Mouse (Mus musculus): ENCODE measurements around the gene Tagln2. TPM values are rescaled to one million over a fixed set of nuclear protein-coding genes. Genes with fewer than 3 reads are reported as not detected.

Gene Tagln2
- total and polyA plus RNA-seq, 3 experiments: 100 to 581 (median 332) TPM

GRCm38 (mm10) chr1:172474196-172474595 is 25.7 kb upstream of the Tagln2 start:
- no peak for TF ChIP-seq GATA1 (IDR thresholded peaks at IDR 0.05; ENCODE audit: low read depth, low read length)
- TF ChIP-seq MXI1 (IDR thresholded peaks at IDR 0.05; ENCODE audit: low read depth, low read length): no peak
- TF ChIP-seq UBTF (IDR thresholded peaks at IDR 0.05; ENCODE audit: borderline replicate concordance, insufficient read depth, low read depth, low read length): no peak
- TF ChIP-seq ZC3H11A (IDR thresholded peaks at IDR 0.05; ENCODE audit: low read depth, low read length): no peak
- no peak for TF ChIP-seq TBP (IDR thresholded peaks at IDR 0.05; ENCODE audit: low read depth, low read length)
- TF ChIP-seq POLR2AphosphoS2 (IDR thresholded peaks at IDR 0.05; ENCODE audit: low read length): no peak
- TF ChIP-seq CHD2 (IDR thresholded peaks at IDR 0.05; ENCODE audit: low read length): no peak
- TF ChIP-seq GABPA (IDR thresholded peaks at IDR 0.05; ENCODE audit: low read depth, low read length): no peak
- TF ChIP-seq ZKSCAN1 (IDR thresholded peaks at IDR 0.05; ENCODE audit: low read depth, low read length): no peak
- Histone ChIP-seq H3K27ac (ENCODE audit: control insufficient read depth, low read depth, low read length) (no peak overlapping the region), H3K9ac (ENCODE audit: control insufficient read depth, low read depth, low read length, poor library complexity, severe bottlenecking) (no peak overlapping the region), H3K4me3 (ENCODE audit: control insufficient read depth in 1 of 2, insufficient read depth in 1 of 2, low read depth in 2 of 2, low read length in 2 of 2) (no peak overlapping the region), H3K79me2 (ENCODE audit: control insufficient read depth, insufficient read depth, low read length, poor library complexity) (no peaks in the 10 kb centered on the region), H3K27me3 (ENCODE audit: control insufficient read depth in 1 of 2, insufficient read depth in 2 of 2, low read length in 2 of 2) (peaks cover 6% of the 10 kb centered on the region in 2 experiments; a peak in 3 of 4 replicates), H3K9me3 (replicated peaks; ENCODE audit: insufficient read depth, low read length) (no peaks in the 10 kb centered on the region), H3K4me1 (ENCODE audit: control insufficient read depth in 1 of 2, insufficient read depth in 2 of 2, low read length in 2 of 2) (peaks cover 0 to 6% of the 10 kb centered on the region in 2 experiments; a peak in 2 of 4 replicates), H3K36me3 (ENCODE audit: control insufficient read depth in 1 of 2, insufficient read depth in 2 of 2, low read length in 2 of 2) (peaks cover 0 to 3% of the 10 kb centered on the region in 2 experiments; a peak in 1 of 4 replicates)
- DNase-seq (ENCODE audit: low read depth, low spot score): no peak

GRCm38 (mm10) chr1:172475054-172475741 is 24.6 kb upstream of the Tagln2 start, which contains the start of gene Slamf9:
TSS of gene Slamf9 (plus strand) at chr1:172475358.
- Histone ChIP-seq H3K9me3 (replicated peaks; ENCODE audit: insufficient read depth, low read length) (no peaks in the 10 kb centered on the region), H3K27me3 (ENCODE audit: control insufficient read depth in 1 of 2, insufficient read depth in 2 of 2, low read length in 2 of 2) (peaks cover 5 to 6% of the 10 kb centered on the region in 2 experiments; a peak in 3 of 4 replicates), H3K36me3 (ENCODE audit: control insufficient read depth in 1 of 2, insufficient read depth in 2 of 2, low read length in 2 of 2) (peaks cover 0 to 3% of the 10 kb centered on the region in 2 experiments; a peak in 1 of 4 replicates), H3K27ac (ENCODE audit: control insufficient read depth, low read depth, low read length) (no peak within 1 kb of the TSS), H3K4me3 (ENCODE audit: control insufficient read depth in 1 of 2, insufficient read depth in 1 of 2, low read depth in 2 of 2, low read length in 2 of 2) (no peak within 1 kb of the TSS), H3K9ac (ENCODE audit: control insufficient read depth, low read depth, low read length, poor library complexity, severe bottlenecking) (no peak within 1 kb of the TSS), H3K79me2 (ENCODE audit: control insufficient read depth, insufficient read depth, low read length, poor library complexity) (no peaks in the 10 kb centered on the region), H3K4me1 (ENCODE audit: control insufficient read depth in 1 of 2, insufficient read depth in 2 of 2, low read length in 2 of 2) (peaks cover 0 to 6% of the 10 kb centered on the region in 2 experiments; a peak in 2 of 4 replicates)
- DNase-seq (ENCODE audit: low read depth, low spot score): peak; percentile 54
- TF ChIP-seq ETS1 (IDR thresholded peaks at IDR 0.05; ENCODE audit: low read depth, low read length) (0 out of 2 replicates have a peak, but pooled peaks have one; percentile 10), EP300 (IDR thresholded peaks at IDR 0.05; ENCODE audit: low read depth in 1 of 2, low read length in 2 of 2) (0 out of 4 replicates have a peak, but pooled peaks of 1 of the 2 experiments have one; percentile 5), CHD1 (IDR thresholded peaks at IDR 0.05; ENCODE audit: low read depth, low read length) (no peak)

- H3K9ac ChIP-seq (ENCODE audit: control insufficient read depth, low read depth, low read length, poor library complexity, severe bottlenecking): no peak overlapping the region
- no peak overlapping the region for H3K27ac ChIP-seq (ENCODE audit: control insufficient read depth, low read depth, low read length)
- TF ChIP-seq USF1 (IDR thresholded peaks at IDR 0.05; ENCODE audit: low read depth, low read length): no peak
- H3K4me3 ChIP-seq (ENCODE audit: control insufficient read depth in 1 of 2, insufficient read depth in 1 of 2, low read depth in 2 of 2, low read length in 2 of 2): no peak overlapping the region
- H3K9me3 ChIP-seq (replicated peaks; ENCODE audit: insufficient read depth, low read length): no peaks in the 10 kb centered on the region
- no peak for DNase-seq (ENCODE audit: low read depth, low spot score)
- H3K36me3 ChIP-seq (ENCODE audit: control insufficient read depth in 1 of 2, insufficient read depth in 2 of 2, low read length in 2 of 2): peaks cover 0 to 3% of the 10 kb centered on the region in 2 experiments; a peak in 1 of 4 replicates
- H3K27me3 ChIP-seq (ENCODE audit: control insufficient read depth in 1 of 2, insufficient read depth in 2 of 2, low read length in 2 of 2): peaks cover 2 to 4% of the 10 kb centered on the region in 2 experiments; a peak in 3 of 4 replicates
- H3K4me1 ChIP-seq (ENCODE audit: control insufficient read depth in 1 of 2, insufficient read depth in 2 of 2, low read length in 2 of 2): peaks cover 0 to 10% of the 10 kb centered on the region in 2 experiments; a peak in 3 of 4 replicates
- H3K79me2 ChIP-seq (ENCODE audit: control insufficient read depth, insufficient read depth, low read length, poor library complexity): no peaks in the 10 kb centered on the region
Measured at GRCm38 (mm10) chr1:172478020-172478419, 21.8 kb upstream of the Tagln2 start.

Data from MEL (cell line).